Mouse (Mus musculus) lung, adult 2 months (tissue): ENCODE results near the gene Calr4.
A peak's percentile ranks its signal among the peaks of the same experiment; 100 is the strongest.

Experiments used
- CTCF ChIP-seq: fragments of 200-500 bp; IDR thresholded peaks from 2 replicates; pipeline ENCODE4 v1.5.1; 2011; ENCODE audit warnings: mild to moderate bottlenecking, low read length, control low read depth; ENCODE audit not compliant: insufficient read depth
- POLR2A ChIP-seq: fragments of 200-500 bp; IDR thresholded peaks from 2 replicates; pipeline ENCODE4 v1.6.1; 2011; ENCODE audit warnings: low read depth, mild to moderate bottlenecking, control low read depth, low read length, borderline replicate concordance; ENCODE audit errors: extremely low read depth

DNA sequence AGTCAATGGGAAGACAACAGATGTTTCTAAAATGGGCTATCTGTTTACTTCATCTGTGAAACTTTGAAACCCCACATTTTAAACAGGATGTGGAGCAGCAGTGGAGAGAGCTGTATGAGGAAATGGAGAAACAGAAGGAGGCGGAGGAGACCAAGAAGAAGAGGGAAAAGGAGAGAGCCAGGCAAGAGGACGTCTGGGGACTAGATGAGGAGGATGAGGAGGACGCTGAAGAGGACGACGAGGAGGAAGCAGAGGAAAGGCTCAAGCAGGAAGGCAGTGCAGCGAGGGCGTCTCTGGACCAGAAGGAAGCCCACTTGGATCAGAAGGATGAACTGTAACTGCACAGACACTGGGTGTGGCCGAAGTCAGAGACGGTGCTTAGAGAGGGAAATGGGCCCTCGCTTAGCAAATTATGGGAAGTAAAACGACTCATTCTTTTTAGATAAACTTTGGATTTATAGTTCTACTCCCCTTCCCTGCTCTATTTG is 19.4 kb downstream of the Calr4 start:
- TF ChIP-seq POLR2A (peak; percentile 46; the same call in 1 of the 2 replicates), CTCF (no peak)
